Mouse (Mus musculus): ENCODE measurements around the gene Tmem150c.

GRCm38 (mm10) chr5:100091263-100091594 lies 68.4 kb downstream of the Tmem150c start:
- TF ChIP-seq ZC3H11A (IDR thresholded peaks at IDR 0.05; ENCODE audit: borderline replicate concordance, low read depth, low read length) (no peak), ZNF384 (IDR thresholded peaks at IDR 0.05; ENCODE audit: low read depth, low read length) (no peak), CHD2 (IDR thresholded peaks at IDR 0.05; ENCODE audit: low read depth, low read length) (no peak), HCFC1 (IDR thresholded peaks at IDR 0.05; ENCODE audit: borderline replicate concordance, insufficient read depth, low read length) (no peak), MAFK (IDR thresholded peaks at IDR 0.05; ENCODE audit: insufficient read depth, low read depth, low read length) (no peak)
